ENCODE assay signal across 8 mouse cellular contexts in the genomic region with DNA sequence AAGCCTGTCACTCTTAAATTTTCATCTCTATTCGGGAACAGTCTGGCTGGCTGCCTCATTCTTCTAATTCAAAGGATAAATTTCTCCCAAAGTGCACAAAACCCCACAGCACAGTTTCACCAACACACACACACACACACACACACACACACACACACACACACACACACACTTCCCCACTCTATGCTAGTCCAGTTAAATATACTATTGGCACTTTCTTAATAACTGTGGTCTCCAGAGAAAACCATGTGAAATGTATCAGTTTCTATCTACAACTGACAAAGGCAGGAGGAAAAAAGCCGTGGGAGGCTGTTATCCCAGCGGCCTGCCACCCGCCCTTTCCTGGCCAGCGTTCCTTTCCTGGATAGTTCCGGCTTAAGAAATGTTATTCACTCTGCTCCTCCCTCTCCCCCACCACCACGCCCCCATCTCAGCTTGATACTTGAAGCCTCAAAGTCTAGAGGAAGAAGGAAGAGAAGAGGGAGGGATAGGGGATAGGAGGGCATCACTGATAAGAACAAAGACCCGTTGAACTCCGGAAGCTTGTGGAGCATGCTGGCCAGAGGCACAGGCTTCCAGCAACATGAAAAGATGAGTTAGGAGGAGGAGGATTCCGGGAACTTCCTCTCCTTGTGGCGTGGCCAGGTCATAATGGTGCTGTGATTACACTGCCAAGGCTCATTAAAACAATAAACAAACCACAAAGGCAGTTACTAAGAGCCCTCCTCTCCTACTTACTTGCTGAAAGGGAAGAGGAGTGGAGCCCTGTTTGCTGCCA.
DNase-seq lines count a peak whose midpoint lies in the region; ATAC-seq and TF ChIP-seq lines count a peak whose summit lies in the region.

No protein-coding gene starts in this region.

- peaks cover 6% of the 10 kb centered on the region; the same call in 1 of the 2 replicates for H3K4me1 ChIP-seq in embryonic facial prominence, embryonic 13.5 days
- H3K4me1 ChIP-seq in heart, embryonic 15.5 days (replicated peaks) = peaks cover 6% of the 10 kb centered on the region; the same call in 1 of the 2 replicates
- H3K4me1 ChIP-seq in kidney, embryonic 16.5 days (ENCODE audit: insufficient read depth, low read length) = peaks cover 12% of the 10 kb centered on the region
- peaks cover 5% of the 10 kb centered on the region; the same call in 1 of the 2 replicates for H3K4me1 ChIP-seq in lung, postnatal 0 days (ENCODE audit: insufficient read depth, low read depth, low read length)

- H3K36me3 ChIP-seq in embryonic facial prominence, embryonic 13.5 days = no peaks in the 10 kb centered on the region
- no peaks in the 10 kb centered on the region for H3K36me3 ChIP-seq in heart, embryonic 15.5 days
- H3K36me3 ChIP-seq in kidney, embryonic 16.5 days (ENCODE audit: insufficient read depth, low read length) = no peaks in the 10 kb centered on the region
- no peaks in the 10 kb centered on the region for H3K36me3 ChIP-seq in lung, postnatal 0 days (ENCODE audit: insufficient read depth, low read length)

- H3K9me3 ChIP-seq in embryonic facial prominence, embryonic 13.5 days = no peaks in the 10 kb centered on the region
- no peaks in the 10 kb centered on the region for H3K9me3 ChIP-seq in heart, embryonic 15.5 days (replicated peaks)
- no peaks in the 10 kb centered on the region for H3K9me3 ChIP-seq in kidney, embryonic 16.5 days (ENCODE audit: low read length)
- H3K9me3 ChIP-seq in lung, postnatal 0 days (ENCODE audit: low read length) = no peaks in the 10 kb centered on the region

- H3K4me3 ChIP-seq in embryonic facial prominence, embryonic 13.5 days = peak overlapping the region; percentile 29
- H3K4me3 ChIP-seq in heart, embryonic 15.5 days = peak overlapping the region; percentile 13; the same call in 1 of the 2 replicates
- peak overlapping the region; percentile 17 for H3K4me3 ChIP-seq in kidney, embryonic 16.5 days (ENCODE audit: low read length)
- no peak overlapping the region for H3K4me3 ChIP-seq in lung, postnatal 0 days (ENCODE audit: low read depth, low read length)

- H3K27ac ChIP-seq in embryonic facial prominence, embryonic 13.5 days = no peak overlapping the region
- H3K27ac ChIP-seq in heart, embryonic 15.5 days = peak overlapping the region; percentile 20; the same call in 1 of the 2 replicates
- peak overlapping the region; percentile 80 for H3K27ac ChIP-seq in kidney, embryonic 16.5 days (ENCODE audit: low read length)
- H3K27ac ChIP-seq in lung, postnatal 0 days (ENCODE audit: low read length) = no peak overlapping the region; the same call in 1 of the 2 replicates

- no peak for ATAC-seq in embryonic facial prominence, embryonic 13.5 days (ENCODE audit: insufficient number of reproducible peaks, insufficient read depth, low FRiP score, low TSS enrichment, low read depth)
- peak; percentile 87 for ATAC-seq in heart, embryonic 15.5 days (replicated peaks; ENCODE audit: insufficient number of reproducible peaks, insufficient read depth, low FRiP score, low read depth)
- peak; percentile 92 for ATAC-seq in kidney, embryonic 16.5 days (ENCODE audit: low FRiP score, low TSS enrichment)
- ATAC-seq in lung, postnatal 0 days = peak; percentile 84

- peak; percentile 79 for TF ChIP-seq EP300 in lung, postnatal 0 days (IDR thresholded peaks at IDR 0.05)

- 0 out of 2 replicates have a peak overlapping the region, but pooled peaks have one; percentile 0 for H3K9ac ChIP-seq in embryonic facial prominence, embryonic 13.5 days
- H3K9ac ChIP-seq in heart, embryonic 15.5 days = no peak overlapping the region
- H3K9ac ChIP-seq in kidney, embryonic 16.5 days (replicated peaks; ENCODE audit: low read length) = 0 out of 2 replicates have a peak overlapping the region, but pooled peaks have one; percentile 13
- H3K9ac ChIP-seq in lung, postnatal 0 days (replicated peaks; ENCODE audit: low read depth) = no peak overlapping the region

- WGBS in embryonic facial prominence, embryonic 13.5 days = 4% methylated on average over 11 of the region's 11 CpGs
- WGBS in heart, embryonic 15.5 days = 5% methylated on average over 11 of the region's 11 CpGs
- under 1% methylated on average over 10 of the region's 11 CpGs for WGBS in kidney, embryonic 16.5 days
- WGBS in lung, postnatal 0 days = 3% methylated on average over 11 of the region's 11 CpGs

- no peaks in the 10 kb centered on the region for H3K27me3 ChIP-seq in embryonic facial prominence, embryonic 13.5 days
- H3K27me3 ChIP-seq in heart, embryonic 15.5 days = no peaks in the 10 kb centered on the region
- no peaks in the 10 kb centered on the region for H3K27me3 ChIP-seq in kidney, embryonic 16.5 days (ENCODE audit: insufficient read depth, low read length)
- H3K27me3 ChIP-seq in lung, postnatal 0 days (replicated peaks; ENCODE audit: insufficient read depth, low read length) = no peaks in the 10 kb centered on the region

- TF ChIP-seq CTCF in lung, postnatal 0 days (IDR thresholded peaks at IDR 0.05) = no peak

- peak overlapping the region; percentile 50 for H3K4me2 ChIP-seq in embryonic facial prominence, embryonic 13.5 days
- H3K4me2 ChIP-seq in heart, embryonic 15.5 days = peak overlapping the region; percentile 56
- peak overlapping the region; percentile 49 for H3K4me2 ChIP-seq in kidney, embryonic 16.5 days (replicated peaks; ENCODE audit: low read depth, low read length)
- H3K4me2 ChIP-seq in lung, postnatal 0 days (replicated peaks; ENCODE audit: low read depth, low read length) = peak overlapping the region; percentile 41; the same call in 1 of the 2 replicates

- peak; percentile 95 for DNase-seq in ZHBTc4 (ENCODE audit: low read depth, low spot score)
- DNase-seq in lung, postnatal 0 days (ENCODE audit: low spot score) = peak; percentile 83
- DNase-seq in ovary, postnatal 14 days (ENCODE audit: low spot score) = peak; percentile 35
- DNase-seq in cerebellum, postnatal 36 days = no peak
- no peak for DNase-seq in left cerebral cortex, adult 8-10 months (ENCODE audit: low spot score in 2 of 2)

Comparison
In these comparisons a context has a peak if more than half of its experiments do, and no peak if none do; other contexts are left out.
1. DNase-seq: peak in ZHBTc4 (single experiment), lung, postnatal 0 days (single experiment) and ovary, postnatal 14 days (single experiment); none in cerebellum, postnatal 36 days (0 of 2) and left cerebral cortex, adult 8-10 months (0 of 2).
2. H3K27ac ChIP-seq: peak in heart, embryonic 15.5 days (single experiment) and kidney, embryonic 16.5 days (single experiment); none in embryonic facial prominence, embryonic 13.5 days (single experiment) and lung, postnatal 0 days (single experiment).
3. H3K9ac ChIP-seq: peak in embryonic facial prominence, embryonic 13.5 days (single experiment) and kidney, embryonic 16.5 days (single experiment); none in heart, embryonic 15.5 days (single experiment) and lung, postnatal 0 days (single experiment).
4. Peak in every context shown above with its lines, with median percentiles within 50 percentile points of each other: H3K4me2 ChIP-seq.